ENCODE assay signal across 8 mouse cellular contexts in genomic region chr17:5084139-5084538, GRCm38 (mm10).
A peak's percentile ranks its signal among the peaks of the same experiment; 100 is the strongest.
DNase-seq lines count a peak whose midpoint lies in the region; ATAC-seq and TF ChIP-seq lines count a peak whose summit lies in the region.
"Had no signal": no experiment of that assay in that cellular context is flagged by ENCODE, and none has a peak within 500 bp of the region (broad histone marks: within the 10 kb centered on the region; RNA-seq: fewer than 3 reads in every experiment).

No protein-coding gene starts in this region.

- 0 out of 2 replicates have a peak, but pooled peaks have one; percentile 58 for ATAC-seq in embryonic facial prominence, embryonic 15.5 days (ENCODE audit: insufficient number of reproducible peaks, low FRiP score, low TSS enrichment, low read depth)
- no peak for ATAC-seq in midbrain, embryonic 12.5 days (ENCODE audit: low FRiP score, low read depth)

- no peaks in the 10 kb centered on the region for H3K36me3 ChIP-seq in thymus, adult 2 months (ENCODE audit: control insufficient read depth, insufficient read depth, low read length)
- H3K36me3 ChIP-seq in embryonic facial prominence, embryonic 15.5 days, result no peaks in the 10 kb centered on the region
- H3K36me3 ChIP-seq in midbrain, embryonic 12.5 days, result no peaks in the 10 kb centered on the region
- H3K36me3 ChIP-seq: liver, embryonic 13.5 days had no signal

- no peaks in the 10 kb centered on the region for H3K9me3 ChIP-seq in embryonic facial prominence, embryonic 15.5 days (replicated peaks)
- no peaks in the 10 kb centered on the region for H3K9me3 ChIP-seq in midbrain, embryonic 12.5 days
- H3K9me3 ChIP-seq: liver, embryonic 13.5 days had no signal

- intact Hi-C loops in heart, postnatal 10 days (cut with DNase I), result no loop called here

- no peak for DNase-seq in thymus, adult 2 months
- no peak for DNase-seq in thymus, adult 18-20 months
- DNase-seq in Muller cell, postnatal 12 days (ENCODE audit: inconsistent ontology term), result no peak
- no peak for DNase-seq in adrenal gland, adult (ENCODE audit: inconsistent age in 2 of 2, low spot score in 1 of 2)
- no peak for DNase-seq in heart, postnatal 10 days
- DNase-seq: liver, embryonic 13.5 days had no signal

- peaks cover 59% of the 10 kb centered on the region for H3K4me1 ChIP-seq in thymus, adult 2 months (replicated peaks; ENCODE audit: control insufficient read depth, insufficient read depth, low read length)
- peaks cover 60% of the 10 kb centered on the region for H3K4me1 ChIP-seq in embryonic facial prominence, embryonic 15.5 days
- peaks cover 65% of the 10 kb centered on the region for H3K4me1 ChIP-seq in midbrain, embryonic 12.5 days

- H3K27ac ChIP-seq in thymus, adult 2 months (ENCODE audit: control insufficient read depth, insufficient read depth, low read length), result peak overlapping the region; percentile 60
- 0 out of 2 replicates have a peak overlapping the region, but pooled peaks have one; percentile 28 for H3K27ac ChIP-seq in embryonic facial prominence, embryonic 15.5 days (replicated peaks)
- peak overlapping the region; percentile 61 for H3K27ac ChIP-seq in midbrain, embryonic 12.5 days (replicated peaks)
- H3K27ac ChIP-seq: liver, embryonic 13.5 days had no signal

- H3K4me2 ChIP-seq in embryonic facial prominence, embryonic 15.5 days (replicated peaks), result no peak overlapping the region
- no peak overlapping the region for H3K4me2 ChIP-seq in midbrain, embryonic 12.5 days (replicated peaks)
- H3K4me2 ChIP-seq: liver, embryonic 13.5 days had no signal

- TF ChIP-seq POLR2A in thymus, adult 2 months (IDR thresholded peaks at IDR 0.05; ENCODE audit: control insufficient read depth, extremely low read depth, insufficient read depth, low read length, poor library complexity), result no peak

- no peak overlapping the region for H3K4me3 ChIP-seq in thymus, adult 2 months (ENCODE audit: control insufficient read depth, insufficient read depth, low read length)
- H3K4me3 ChIP-seq in embryonic facial prominence, embryonic 15.5 days (replicated peaks), result no peak overlapping the region
- H3K4me3 ChIP-seq in midbrain, embryonic 12.5 days, result no peak overlapping the region
- H3K4me3 ChIP-seq: liver, embryonic 13.5 days had no signal

- TF ChIP-seq CTCF in thymus, adult 2 months (IDR thresholded peaks at IDR 0.05; ENCODE audit: borderline replicate concordance, control insufficient read depth, extremely low read depth, insufficient read depth, low read length, poor library complexity), result no peak

- 38% methylated on average over 8 of the region's 8 CpGs for WGBS in thymus, adult 2 months
- WGBS in embryonic facial prominence, embryonic 15.5 days, result 51% methylated on average over 8 of the region's 8 CpGs
- WGBS in midbrain, embryonic 12.5 days, result 51% methylated on average over 8 of the region's 8 CpGs

- no peaks in the 10 kb centered on the region for H3K27me3 ChIP-seq in thymus, adult 2 months (ENCODE audit: control insufficient read depth, insufficient read depth, low read length)
- no peaks in the 10 kb centered on the region for H3K27me3 ChIP-seq in embryonic facial prominence, embryonic 15.5 days
- no peaks in the 10 kb centered on the region for H3K27me3 ChIP-seq in midbrain, embryonic 12.5 days
- H3K27me3 ChIP-seq: liver, embryonic 13.5 days had no signal

- H3K9ac ChIP-seq in embryonic facial prominence, embryonic 15.5 days, result no peak overlapping the region
- no peak overlapping the region; the same call in 1 of the 2 replicates for H3K9ac ChIP-seq in midbrain, embryonic 12.5 days (replicated peaks)
